Mouse (Mus musculus): ENCODE results near the gene Abcg5.

The Abcg5 gene

DNA sequence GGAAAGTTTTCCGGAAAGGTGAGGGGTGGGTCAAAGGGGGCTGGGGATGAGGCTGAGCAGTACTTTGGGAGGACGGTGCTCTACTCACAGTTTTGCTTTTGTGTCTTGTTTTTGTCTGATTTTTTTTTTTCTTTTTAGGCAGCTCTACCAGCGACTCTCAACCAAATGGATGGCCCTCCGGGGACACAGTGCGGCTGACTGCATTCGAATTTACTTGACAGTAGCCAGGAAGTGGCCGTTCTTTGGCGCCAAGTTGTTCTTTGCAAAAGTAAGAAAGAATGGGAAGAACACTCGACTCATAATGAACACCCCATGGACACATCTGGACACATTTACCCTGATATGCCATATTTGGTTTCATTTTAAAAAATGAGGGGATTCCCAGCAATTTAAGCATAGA is 71.3 kb downstream of the Abcg5 start:
- DNase-seq (ENCODE audit: low read depth, low spot score), result no peak

DNA sequence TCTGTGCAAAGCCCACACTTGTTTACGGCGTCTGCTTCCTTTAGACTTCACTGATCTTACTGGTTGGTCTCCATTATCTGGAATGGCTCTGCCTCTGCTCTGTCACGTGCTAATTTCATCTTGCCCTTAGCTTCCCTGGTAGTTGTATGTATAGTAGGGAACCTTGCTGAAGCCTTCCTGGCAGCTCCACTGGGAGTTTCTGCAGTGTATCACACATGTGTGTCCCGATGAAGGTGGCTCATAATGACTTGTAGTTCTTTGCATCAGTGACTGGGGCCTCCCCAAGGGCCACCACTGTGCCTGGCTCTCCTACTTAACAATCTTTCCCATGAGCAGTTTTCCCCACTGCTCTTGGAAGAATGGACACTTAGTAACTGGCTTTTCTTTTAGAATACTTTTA is 74.2 kb downstream of the Abcg5 start:
- no peak for DNase-seq (ENCODE audit: low read depth, low spot score)
